Mouse (Mus musculus) heart, embryonic 15.5 days (tissue): ENCODE data around the gene Hsd17b12. TPM values are rescaled to one million over a fixed set of nuclear protein-coding genes. Genes with fewer than 3 reads are reported as not detected.

ENCODE experiments used
- ATAC-seq: fragments of 200-750 bp; cut with Nextera tagmentation; replicated peaks from 2 replicates; pipeline ENCODE4 v1.8.0; 2017; ENCODE audit warnings: low read depth, moderate TSS enrichment; ENCODE audit not compliant: insufficient number of reproducible peaks, insufficient read depth, low FRiP score
- H3K27ac ChIP-seq: fragments of 300-500 bp; sonication (generic); 2 replicates; pipeline ENCODE4 v1.5.1; 2015; ENCODE audit warnings: mild to moderate bottlenecking, inconsistent platforms
- H3K27me3 ChIP-seq: fragments of 300-500 bp; sonication (generic); 2 replicates; pipeline ENCODE4 v1.6.1; 2015; ENCODE audit warnings: inconsistent platforms
- H3K36me3 ChIP-seq: fragments of 300-500 bp; sonication (generic); 2 replicates; pipeline ENCODE4 v1.6.1; 2015; ENCODE audit warnings: mild to moderate bottlenecking, inconsistent platforms
- H3K4me1 ChIP-seq: fragments of 300-500 bp; sonication (generic); replicated peaks from 2 replicates; pipeline ENCODE4 v1.6.1; 2015; ENCODE audit warnings: inconsistent platforms
- H3K4me2 ChIP-seq: fragments of 300-500 bp; sonication (generic); 2 replicates; pipeline ENCODE4 v1.6.1; 2015; ENCODE audit warnings: inconsistent platforms, mild to moderate bottlenecking, moderate library complexity
- H3K4me3 ChIP-seq: fragments of 300-500 bp; sonication (generic); 2 replicates; pipeline ENCODE4 v1.5.1; 2015; ENCODE audit warnings: mild to moderate bottlenecking, inconsistent platforms
- H3K9ac ChIP-seq: fragments of 300-500 bp; sonication (generic); 2 replicates; pipeline ENCODE4 v1.6.1; 2015; ENCODE audit warnings: mild to moderate bottlenecking, inconsistent platforms
- H3K9me3 ChIP-seq: fragments of 300-500 bp; sonication (generic); replicated peaks from 2 replicates; pipeline ENCODE4 v1.6.1; 2016; ENCODE audit warnings: inconsistent platforms
- WGBS: fragments of 180-500 bp; shearing (Covaris S2); methylation state at CpG from one replicate; pipeline ENCODE4 v1.1.7; 2015; ENCODE audit warnings: mixed read lengths; 5-methylcytosine and 5-hydroxymethylcytosine counted together
- polyA plus RNA-seq: library from polyadenylated mRNA; unstranded; fragments of >200 nt; fragmentation: Nextera tagmentation; extraction: Ambion mirVana; gene quantifications from 2 replicates; pipeline ENCODE4 v1.2.1, GENCODE M21; 2015

The Hsd17b12 gene
- polyA plus RNA-seq, 1 experiment from 2014 or later: 58.7 TPM

- Histone ChIP-seq H3K4me1 (peaks cover 12% of the 10 kb centered on the region), H3K9ac (no peak overlapping the region), H3K9me3 (no peaks in the 10 kb centered on the region), H3K27ac (no peak overlapping the region), H3K36me3 (no peaks in the 10 kb centered on the region), H3K27me3 (no peaks in the 10 kb centered on the region), H3K4me3 (no peak overlapping the region), H3K4me2 (no peak overlapping the region)
- 70% methylated on average over 2 of the region's 2 CpGs for WGBS
- ATAC-seq: no peak
Measured at GRCm38 (mm10) chr2:94044174-94044573, 113.6 kb downstream of the Hsd17b12 start.

DNA sequence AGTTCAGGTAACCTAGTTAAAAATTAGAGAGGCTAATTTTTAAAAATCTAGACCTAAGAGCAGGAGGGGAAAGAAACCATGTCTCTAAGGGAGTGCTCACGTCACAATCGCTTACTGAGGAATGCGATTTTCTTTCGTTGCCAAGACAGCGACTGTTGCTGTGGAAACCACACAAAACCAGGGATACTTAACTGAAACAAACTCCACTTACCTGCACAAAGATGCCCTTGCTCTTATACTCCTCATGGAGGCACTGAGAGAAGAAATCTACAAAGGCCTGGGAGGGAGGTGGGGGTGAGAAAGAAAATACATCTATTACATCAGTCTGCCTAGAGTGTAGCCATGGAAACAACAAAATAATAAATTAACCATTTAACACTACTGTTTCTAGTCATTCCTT lies 114.1 kb downstream of the Hsd17b12 start:
- H3K27ac ChIP-seq: no peak overlapping the region
- H3K4me2 ChIP-seq: no peak overlapping the region
- peaks cover 16% of the 10 kb centered on the region for H3K4me1 ChIP-seq
- ATAC-seq: no peak
- H3K36me3 ChIP-seq: no peaks in the 10 kb centered on the region
- H3K4me3 ChIP-seq: no peak overlapping the region
- H3K27me3 ChIP-seq: no peaks in the 10 kb centered on the region
- H3K9ac ChIP-seq: no peak overlapping the region
- no peaks in the 10 kb centered on the region for H3K9me3 ChIP-seq
- WGBS: 58% methylated on average over 5 of the region's 5 CpGs

DNA sequence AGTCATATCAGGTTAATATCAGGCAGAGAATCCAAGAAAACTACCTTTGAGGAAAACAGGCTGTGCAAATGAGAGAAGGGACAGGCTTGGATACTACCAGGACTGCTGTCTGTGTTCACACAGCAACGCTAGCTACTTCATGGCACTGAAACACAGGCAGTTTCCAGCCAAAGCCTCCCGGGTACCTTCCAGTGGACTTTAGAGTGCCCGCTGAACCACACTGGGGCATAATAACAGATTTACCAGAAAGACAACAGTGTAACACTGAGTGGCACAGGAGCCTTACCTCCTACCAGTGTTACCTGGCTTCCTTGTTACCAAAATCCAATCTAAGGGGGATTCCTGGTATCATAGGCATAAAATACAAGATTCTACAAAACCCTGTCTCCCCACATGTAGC lies 115.3 kb downstream of the Hsd17b12 start:
- WGBS: 85% methylated on average over 3 of the region's 3 CpGs
- Histone ChIP-seq H3K27me3 (no peaks in the 10 kb centered on the region), H3K4me1 (peaks cover 20% of the 10 kb centered on the region), H3K27ac (no peak overlapping the region), H3K9ac (no peak overlapping the region), H3K9me3 (no peaks in the 10 kb centered on the region), H3K4me3 (no peak overlapping the region), H3K4me2 (no peak overlapping the region), H3K36me3 (no peaks in the 10 kb centered on the region)
- no peak for ATAC-seq

DNA sequence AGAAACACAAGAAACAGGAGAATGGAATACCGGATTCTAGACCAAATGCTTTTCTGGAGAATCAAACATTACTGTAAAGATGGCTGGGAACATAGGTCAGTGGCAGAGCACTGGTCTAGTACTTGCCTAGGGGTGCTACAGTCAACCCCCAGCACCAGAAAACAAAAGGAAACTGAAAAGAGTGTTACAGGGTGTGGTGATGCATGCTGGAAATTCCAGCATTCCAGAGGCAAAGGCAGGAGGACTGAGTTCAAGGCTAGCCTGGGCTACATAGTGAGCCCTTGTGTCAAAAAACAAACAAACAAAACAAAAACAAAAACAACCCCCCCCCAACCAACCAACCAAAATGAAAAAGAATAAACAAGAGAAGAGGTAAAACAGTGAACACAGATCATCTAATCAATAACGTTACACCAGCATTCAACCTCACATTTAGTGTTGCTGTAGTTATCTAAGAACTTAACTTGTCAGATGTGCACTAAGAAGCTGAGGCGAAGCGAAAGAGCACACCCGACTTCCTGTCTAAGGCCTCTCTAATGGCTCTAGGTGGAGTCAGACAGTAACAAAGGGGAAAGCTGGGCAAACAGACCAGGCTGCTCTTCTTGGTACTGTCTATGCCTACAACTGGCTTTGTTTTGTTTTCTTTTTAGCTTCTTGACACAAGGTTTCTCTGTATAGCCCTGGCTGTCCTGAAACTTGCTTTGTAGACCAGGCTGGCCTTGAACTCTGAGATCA lies 117.2 kb downstream of the Hsd17b12 start:
- Histone ChIP-seq H3K9ac (no peak overlapping the region), H3K4me1 (peaks cover 16% of the 10 kb centered on the region), H3K27me3 (no peaks in the 10 kb centered on the region), H3K9me3 (no peaks in the 10 kb centered on the region), H3K27ac (no peak overlapping the region), H3K4me2 (no peak overlapping the region), H3K36me3 (no peaks in the 10 kb centered on the region), H3K4me3 (no peak overlapping the region)
- 86% methylated on average over 5 of the region's 5 CpGs for WGBS
- ATAC-seq: no peak

DNA sequence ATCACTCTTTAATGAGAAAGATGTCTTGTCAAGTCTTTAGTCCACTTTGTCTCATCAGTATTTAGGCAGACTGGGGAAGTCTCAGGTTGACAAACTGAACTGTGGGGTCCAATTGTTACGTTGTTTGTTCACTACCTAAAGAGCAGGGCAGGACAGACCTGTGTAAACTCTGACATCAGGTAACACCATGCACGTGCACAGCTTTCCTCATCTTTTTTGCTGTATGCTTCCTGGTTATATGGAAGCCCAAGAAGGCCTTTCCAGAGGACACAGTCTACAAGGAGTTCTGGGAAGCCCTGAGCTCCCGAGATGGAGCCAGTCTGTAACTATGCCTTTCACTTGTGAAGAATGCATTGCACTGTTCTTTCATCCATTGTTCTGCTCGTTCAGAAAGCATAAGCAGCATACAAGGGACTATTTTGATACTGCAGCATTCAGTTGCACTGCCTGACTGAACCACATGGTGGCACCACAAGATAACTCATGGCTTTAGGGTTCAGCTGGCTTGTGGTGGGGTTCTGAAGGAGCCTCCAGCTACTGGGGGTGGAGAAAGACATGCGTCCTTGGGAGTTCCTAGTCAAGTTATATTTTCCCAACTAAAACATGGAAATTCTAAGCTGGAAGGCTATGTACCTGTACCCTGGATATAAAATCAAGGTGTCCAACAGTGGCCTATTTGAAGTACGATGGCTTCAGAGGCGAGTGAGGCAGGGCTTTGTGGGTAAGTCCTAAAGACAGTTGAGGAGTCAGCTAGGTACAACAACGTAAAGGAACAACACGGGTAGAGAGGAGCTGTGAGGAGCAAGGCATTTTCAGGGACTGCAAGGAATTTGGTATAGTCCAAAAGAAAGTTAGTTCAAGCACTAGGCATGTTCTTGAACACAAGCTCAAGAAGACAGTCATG lies 122.1 kb downstream of the Hsd17b12 start:
- no peak overlapping the region for H3K4me2 ChIP-seq
- no peak overlapping the region for H3K27ac ChIP-seq
- no peak for ATAC-seq
- no peak overlapping the region for H3K9ac ChIP-seq
- no peaks in the 10 kb centered on the region for H3K9me3 ChIP-seq
- WGBS: 65% methylated on average over 9 of the region's 9 CpGs
- no peak overlapping the region for H3K4me3 ChIP-seq
- no peaks in the 10 kb centered on the region for H3K27me3 ChIP-seq
- H3K36me3 ChIP-seq: peaks cover 8% of the 10 kb centered on the region
- H3K4me1 ChIP-seq: peaks cover 8% of the 10 kb centered on the region

DNA sequence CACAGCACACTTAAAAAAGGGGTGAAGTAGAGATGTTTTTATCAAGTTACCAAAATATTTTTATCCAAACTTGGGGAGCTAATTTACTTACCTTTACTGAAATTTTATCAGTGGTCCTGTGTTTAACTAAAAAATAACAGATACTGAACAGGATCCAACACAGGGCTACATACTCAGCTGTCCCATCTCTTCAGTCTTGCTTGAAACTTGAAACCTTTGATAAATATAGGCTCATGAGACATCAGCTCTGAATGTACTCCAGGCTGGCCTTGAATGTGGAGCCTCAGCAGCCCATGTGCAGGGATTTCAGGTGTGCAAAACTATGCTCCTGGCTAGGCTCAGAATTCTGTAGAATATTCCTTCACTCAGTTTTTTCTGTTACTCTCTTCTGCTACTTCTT lies 127.2 kb downstream of the Hsd17b12 start:
- Histone ChIP-seq H3K9ac (no peak overlapping the region), H3K27me3 (no peaks in the 10 kb centered on the region), H3K4me2 (no peak overlapping the region), H3K4me3 (no peak overlapping the region), H3K9me3 (no peaks in the 10 kb centered on the region), H3K36me3 (peaks cover 8% of the 10 kb centered on the region), H3K27ac (no peak overlapping the region), H3K4me1 (no peaks in the 10 kb centered on the region)
- no peak for ATAC-seq

- WGBS: 25% methylated on average over 6 of the region's 6 CpGs
- no peak overlapping the region for H3K9ac ChIP-seq
- no peaks in the 10 kb centered on the region for H3K9me3 ChIP-seq
- ATAC-seq: no peak
- peaks cover 4% of the 10 kb centered on the region; the same call in 1 of the 2 replicates for H3K4me1 ChIP-seq
- H3K36me3 ChIP-seq: no peaks in the 10 kb centered on the region
- no peak overlapping the region for H3K27ac ChIP-seq
- H3K4me3 ChIP-seq: no peak overlapping the region
- H3K27me3 ChIP-seq: no peaks in the 10 kb centered on the region
- no peak overlapping the region for H3K4me2 ChIP-seq
Measured at GRCm38 (mm10) chr2:94024637-94025036, 133.1 kb downstream of the Hsd17b12 start.

- Histone ChIP-seq H3K4me3 (peak within 1 kb of the TSS; percentile 89), H3K4me2 (peak within 1 kb of the TSS; percentile 86), H3K27me3 (no peaks in the 10 kb centered on the region), H3K9me3 (no peaks in the 10 kb centered on the region), H3K9ac (peak within 1 kb of the TSS; percentile 89), H3K4me1 (peaks cover 9% of the 10 kb centered on the region), H3K27ac (peak within 1 kb of the TSS; percentile 64), H3K36me3 (peaks cover 29% of the 10 kb centered on the region)
- WGBS: 6% methylated on average over 47 of the region's 47 CpGs
- peak; percentile 97 for ATAC-seq
Measured at GRCm38 (mm10) chr2:94010335-94011291, 147.2 kb downstream of the Hsd17b12 start, which contains the start of gene Alkbh3. Gene Alkbh3, minus strand, starts transcription at chr2:94010807.

DNA sequence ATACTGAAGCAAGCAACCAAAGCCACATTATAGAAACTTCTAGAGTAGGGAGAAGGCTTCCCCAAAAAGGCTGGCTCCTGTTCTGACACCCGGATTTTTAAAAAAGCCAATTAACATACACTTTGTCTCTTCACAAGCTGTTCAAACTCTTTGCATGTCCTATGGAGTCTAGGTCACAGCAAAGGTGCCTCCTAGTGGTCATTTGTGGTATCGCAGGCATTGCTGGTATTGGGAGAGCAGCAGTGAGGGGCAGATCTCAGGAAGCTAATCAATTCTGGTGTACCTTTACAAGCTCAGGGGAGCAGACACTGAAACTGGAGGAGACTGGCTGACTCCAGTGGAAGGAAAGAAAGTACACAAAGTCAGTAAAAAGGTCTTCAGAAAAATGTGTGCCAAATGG lies 155.4 kb downstream of the Hsd17b12 start:
- no peak overlapping the region for H3K4me2 ChIP-seq
- no peak for ATAC-seq

DNA sequence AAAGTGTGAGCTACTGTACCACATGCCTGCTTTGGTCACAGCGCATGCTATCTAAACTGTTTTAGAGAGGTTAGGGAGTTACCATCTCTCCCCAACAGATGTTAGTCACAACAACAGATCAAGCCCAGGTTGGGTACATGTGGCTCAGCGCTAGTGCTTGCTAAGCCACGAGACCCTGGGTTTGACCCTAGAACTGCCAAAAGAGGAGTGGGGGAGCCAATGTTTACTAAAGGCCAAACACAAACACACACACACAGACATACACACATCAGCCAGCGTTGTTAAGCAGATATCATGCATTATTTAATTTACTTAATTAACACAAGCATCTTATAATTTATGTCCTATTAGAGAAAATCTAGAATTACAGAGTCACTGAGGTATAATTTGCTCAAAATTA lies 155.8 kb downstream of the Hsd17b12 start:
- Histone ChIP-seq H3K4me1 (no peaks in the 10 kb centered on the region), H3K4me3 (no peak overlapping the region), H3K36me3 (peaks cover 71% of the 10 kb centered on the region), H3K9me3 (no peaks in the 10 kb centered on the region), H3K27me3 (no peaks in the 10 kb centered on the region), H3K27ac (0 out of 2 replicates have a peak overlapping the region, but pooled peaks have one; percentile 5), H3K9ac (no peak overlapping the region), H3K4me2 (no peak overlapping the region)
- no peak for ATAC-seq
- 74% methylated on average over 4 of the region's 4 CpGs for WGBS

More for the DNA sequence above, 155.4 kb downstream of the Hsd17b12 start:
- no peak overlapping the region for H3K4me3 ChIP-seq
- no peak overlapping the region for H3K9ac ChIP-seq
- H3K27me3 ChIP-seq: no peaks in the 10 kb centered on the region
- peaks cover 74% of the 10 kb centered on the region for H3K36me3 ChIP-seq
- H3K9me3 ChIP-seq: no peaks in the 10 kb centered on the region
- WGBS: 7% methylated on average over 2 of the region's 2 CpGs
- no peaks in the 10 kb centered on the region for H3K4me1 ChIP-seq
- H3K27ac ChIP-seq: no peak overlapping the region

GRCm38 (mm10) chr2:94001411-94001810 lies 156.4 kb downstream of the Hsd17b12 start:
- WGBS: 82% methylated on average over 6 of the region's 6 CpGs
- H3K4me3 ChIP-seq: no peak overlapping the region
- no peak overlapping the region for H3K4me2 ChIP-seq
- H3K36me3 ChIP-seq: peaks cover 67% of the 10 kb centered on the region
- no peaks in the 10 kb centered on the region for H3K27me3 ChIP-seq
- no peaks in the 10 kb centered on the region for H3K4me1 ChIP-seq
- no peaks in the 10 kb centered on the region for H3K9me3 ChIP-seq
- ATAC-seq: 0 out of 2 replicates have a peak, but pooled peaks have one; percentile 67
- no peak overlapping the region for H3K9ac ChIP-seq
- 0 out of 2 replicates have a peak overlapping the region, but pooled peaks have one; percentile 5 for H3K27ac ChIP-seq
